Mouse (Mus musculus) testis, adult 10 weeks (tissue): ENCODE results near the gene N4bp3. TPM values are rescaled to one million over a fixed set of nuclear protein-coding genes. Genes with fewer than 3 reads are reported as not detected.

ENCODE experiments used
- polyA plus RNA-seq: library from polyadenylated mRNA; stranded (reverse); fragments of 350-450 nt; fragmentation: Illumina TruSeq; extraction: RNeasy Lipid Tissue Mini Kit (QIAGEN cat#74804); gene quantifications from one replicate; pipeline ENCODE4 v1.2.3, GENCODE M21; 2014; ENCODE audit warnings: low read depth, low replicate concordance

Gene N4bp3
- 0.67 TPM for polyA plus RNA-seq

DNA sequence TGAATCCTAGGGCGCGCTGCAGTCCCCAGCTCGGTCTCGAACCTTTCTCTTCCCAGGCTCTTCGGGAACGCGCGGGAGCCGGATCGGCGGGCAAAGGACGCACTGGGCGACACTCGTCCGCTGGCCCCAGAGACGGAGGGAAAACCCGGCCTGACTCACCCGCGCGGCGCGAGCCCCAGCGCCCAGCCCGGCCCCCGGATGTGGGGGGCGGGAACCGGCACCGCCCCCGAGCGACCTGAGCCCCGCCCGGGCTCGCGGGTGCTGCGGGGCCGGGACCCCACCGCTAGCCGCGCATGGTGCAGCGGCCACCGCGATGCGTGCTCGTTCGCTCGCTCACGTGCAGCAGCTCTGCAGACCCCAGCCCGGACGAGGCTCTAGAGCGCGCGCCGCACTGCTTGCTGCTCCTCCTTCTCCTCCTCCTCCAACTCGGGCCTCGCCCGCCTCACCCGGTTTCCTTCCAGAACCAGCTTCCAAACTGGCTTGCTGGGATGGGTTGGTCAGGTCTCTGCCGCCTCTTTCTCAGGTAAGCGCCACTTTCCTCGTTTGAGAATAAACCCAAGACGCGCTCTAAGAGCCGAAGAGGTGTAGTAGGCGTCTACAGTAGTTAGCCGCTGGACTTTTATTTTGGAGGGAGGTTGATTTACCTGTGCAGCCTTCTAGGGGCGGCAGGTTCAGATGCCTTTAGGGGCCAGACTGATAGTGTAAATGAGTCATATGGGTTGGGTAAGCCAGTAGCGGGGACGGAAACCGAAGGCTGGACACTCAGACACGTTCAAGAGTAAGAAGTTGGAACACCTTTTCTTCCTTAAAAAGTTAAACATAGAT is at the start of gene N4bp3, which contains the start of gene D930048N14Rik:
N4bp3 (minus strand) TSS at position 152 of the 825 bp plus-strand sequence.
D930048N14Rik (plus strand) TSS at position 264 of the 825 bp plus-strand sequence.

DNA sequence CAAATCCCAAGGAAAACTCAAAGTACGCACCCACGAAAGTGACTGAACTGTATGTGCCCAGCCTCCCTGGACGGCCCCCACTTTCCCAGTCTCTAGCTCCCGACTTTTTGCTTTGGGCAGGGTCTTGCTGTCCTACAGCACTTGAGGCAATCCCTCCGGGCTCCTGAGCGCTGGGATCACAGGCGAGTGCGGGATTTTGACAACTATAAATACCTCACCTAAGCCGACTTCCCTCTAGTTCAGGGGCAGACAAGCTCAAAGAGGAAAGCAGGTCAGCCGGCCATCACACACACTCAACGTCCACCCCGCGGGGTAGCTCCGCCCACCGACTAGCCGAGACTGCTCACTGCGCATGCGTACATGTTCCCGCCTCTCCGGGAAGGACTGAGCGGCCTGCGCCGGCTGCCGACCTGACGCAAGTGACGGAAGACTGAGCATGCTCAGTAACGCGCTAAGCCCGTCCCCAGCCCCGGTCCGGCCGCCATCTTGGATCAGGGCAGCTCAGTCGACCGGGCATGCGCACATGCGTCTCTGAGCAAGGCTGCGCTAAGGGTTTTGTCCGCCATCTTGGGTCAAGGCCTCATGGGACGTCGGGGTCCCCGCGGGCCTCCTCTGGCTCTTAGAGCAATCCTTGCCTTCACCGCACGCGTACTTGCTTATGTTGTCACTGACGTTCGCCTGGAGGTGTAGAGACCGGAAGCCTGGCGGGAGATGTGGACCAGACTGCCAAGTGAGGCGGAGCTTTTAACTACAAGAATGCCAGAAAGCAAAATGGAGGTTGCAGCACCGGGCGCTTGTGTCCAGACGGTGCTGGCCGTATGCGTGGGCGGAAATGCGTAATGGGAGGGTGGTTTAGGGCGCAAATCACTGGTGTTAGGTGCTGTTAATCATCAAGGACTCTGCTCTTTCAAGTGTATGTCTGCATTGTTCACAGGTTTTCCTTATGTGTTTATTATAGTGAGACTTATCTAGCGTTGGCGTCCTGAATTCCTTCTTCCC is 38.0 kb upstream of the N4bp3 start, which contains the start of gene 0610009B22Rik:
0610009B22Rik (minus strand) TSS at position 545 of the 999 bp plus-strand sequence.

DNA sequence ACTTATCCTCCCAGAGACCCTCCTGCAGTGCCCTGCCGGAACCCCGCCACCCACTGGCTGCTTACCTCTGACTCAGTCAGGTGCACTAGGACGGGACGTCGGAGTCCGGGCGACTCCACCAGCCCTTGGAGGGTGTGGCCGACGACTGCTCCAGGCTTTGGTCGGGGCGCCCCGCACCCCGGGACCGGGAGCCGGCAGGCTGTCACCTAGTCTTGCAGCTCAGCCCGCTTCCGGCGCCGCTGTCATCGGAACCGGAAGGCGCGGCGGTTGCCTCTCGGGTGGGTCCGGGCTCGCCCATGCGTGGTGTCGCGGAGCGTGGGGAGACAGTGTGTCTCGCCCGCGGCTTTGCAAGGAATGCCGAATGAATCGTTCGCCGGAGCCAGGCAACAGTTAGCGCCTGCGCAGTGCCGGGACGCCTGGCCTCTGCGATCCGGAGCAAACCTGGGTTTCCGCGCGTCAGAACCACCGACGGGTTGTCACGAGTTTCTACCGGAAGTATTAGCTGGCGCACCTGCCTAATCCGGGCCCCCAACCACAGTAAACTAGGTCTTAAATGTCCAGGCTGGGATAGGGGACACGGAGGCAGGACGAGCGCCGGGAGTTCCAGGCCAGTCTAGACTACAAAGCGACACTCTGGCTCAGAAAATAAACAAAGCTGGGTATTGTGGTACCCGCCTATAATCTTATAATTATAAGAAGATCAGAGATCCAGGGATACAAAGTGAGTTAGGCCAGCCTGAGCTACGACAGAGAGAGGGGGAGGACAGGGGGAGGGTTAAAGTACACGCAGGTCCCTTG is 14.9 kb downstream of the N4bp3 start, which contains the start of gene Rmnd5b:
Rmnd5b (minus strand) TSS at position 372 of the 798 bp plus-strand sequence.

DNA sequence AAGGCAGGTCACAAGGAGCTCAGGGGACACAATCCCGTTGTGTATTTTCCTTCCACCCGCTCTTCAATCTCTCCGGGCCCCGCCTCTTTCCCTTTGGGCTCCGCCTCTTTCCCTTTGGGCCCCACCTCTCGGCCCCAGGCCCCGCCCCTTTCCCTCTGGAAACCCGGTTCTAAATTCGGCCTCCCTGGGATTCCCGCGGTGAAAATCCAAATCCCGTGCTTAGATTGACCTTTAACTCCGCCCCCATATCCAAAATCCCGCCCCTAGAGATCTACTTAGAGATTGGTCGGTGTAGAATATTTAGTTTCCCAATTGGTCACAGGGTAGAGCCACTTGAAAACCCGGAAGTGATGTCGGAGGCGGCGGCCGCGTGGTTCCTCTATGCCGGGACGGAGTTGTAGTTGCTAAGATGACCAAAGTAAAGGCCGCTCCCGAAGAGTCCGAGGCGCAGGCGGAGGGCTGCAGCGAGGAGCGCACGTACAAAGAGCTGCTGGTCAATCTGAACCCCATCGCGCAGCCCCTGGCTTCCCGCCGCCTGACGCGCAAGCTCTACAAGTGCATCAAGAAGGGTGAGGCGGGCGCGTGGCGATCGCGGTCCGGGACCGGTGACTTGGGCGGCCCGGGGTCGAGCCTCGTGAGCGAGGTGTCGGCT is 31.1 kb downstream of the N4bp3 start, which contains the start of gene Nhp2:
Nhp2 (plus strand) TSS at position 327 of the 652 bp plus-strand sequence.

DNA sequence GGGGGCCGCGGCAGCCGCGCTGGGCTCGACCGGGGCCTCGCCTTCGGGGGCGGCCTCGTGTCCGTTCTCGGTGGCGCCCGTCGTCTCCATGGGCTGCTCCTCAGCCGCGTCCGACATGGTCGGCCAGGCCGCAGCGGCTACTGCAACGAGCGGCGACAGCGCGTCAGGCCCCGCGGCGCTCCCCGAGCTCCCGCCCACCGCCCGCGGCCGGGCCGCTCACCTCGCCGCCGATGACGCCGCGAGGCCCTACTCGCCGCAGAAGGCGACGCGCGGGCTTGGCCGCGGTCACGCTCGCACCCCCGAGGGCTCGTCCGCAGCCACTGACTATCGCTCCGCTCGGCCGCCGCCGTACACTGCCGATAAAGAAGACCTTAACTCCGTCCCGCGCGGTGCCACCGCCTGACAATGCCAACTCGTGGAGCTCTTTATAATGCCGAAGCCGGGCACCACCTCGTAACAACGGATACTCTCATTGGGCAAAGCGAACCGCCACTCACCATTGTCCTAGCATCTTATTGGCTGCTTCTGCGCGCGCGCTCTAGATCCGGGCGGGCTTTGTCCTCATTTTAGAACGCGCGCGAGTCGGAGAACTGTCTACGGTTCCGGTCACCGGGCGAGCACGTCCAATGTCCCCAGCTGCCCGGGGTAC is 44.1 kb downstream of the N4bp3 start, which contains the start of gene Hnrnpab:
Hnrnpab (minus strand) TSS at position 401 of the 649 bp plus-strand sequence.

Other genes with a start within 250 kb of the N4bp3 start
- 3.3 TPM for gene Phykpl, start 66.1 kb downstream of the N4bp3 start, polyA plus RNA-seq
- gene Hnrnpab, start 44.0 kb downstream of the N4bp3 start, polyA plus RNA-seq: 178 TPM
- gene Nhp2, start 31.1 kb downstream of the N4bp3 start, polyA plus RNA-seq: 1.8 TPM
- gene Rmnd5b, start 14.9 kb downstream of the N4bp3 start, polyA plus RNA-seq: 19.5 TPM
- 1.2 TPM for gene D930048N14Rik, start 112 bp upstream of the N4bp3 start, polyA plus RNA-seq
- gene 0610009B22Rik, start 38.0 kb upstream of the N4bp3 start, polyA plus RNA-seq: 48.6 TPM
- gene Sec24a, start 112.8 kb upstream of the N4bp3 start, polyA plus RNA-seq: 25.4 TPM
- 53.1 TPM for gene Sar1b, start 112.8 kb upstream of the N4bp3 start, polyA plus RNA-seq
- 1.0 TPM for gene Jade2, start 206.8 kb upstream of the N4bp3 start, polyA plus RNA-seq